Mouse (Mus musculus): ENCODE results near the gene Ech1. TPM values are rescaled to one million over a fixed set of nuclear protein-coding genes. Genes with fewer than 3 reads are reported as not detected.

Ech1 gene
- total and polyA plus RNA-seq, 3 experiments, result 74.7 to 99.5 TPM; not detected in 1

DNA sequence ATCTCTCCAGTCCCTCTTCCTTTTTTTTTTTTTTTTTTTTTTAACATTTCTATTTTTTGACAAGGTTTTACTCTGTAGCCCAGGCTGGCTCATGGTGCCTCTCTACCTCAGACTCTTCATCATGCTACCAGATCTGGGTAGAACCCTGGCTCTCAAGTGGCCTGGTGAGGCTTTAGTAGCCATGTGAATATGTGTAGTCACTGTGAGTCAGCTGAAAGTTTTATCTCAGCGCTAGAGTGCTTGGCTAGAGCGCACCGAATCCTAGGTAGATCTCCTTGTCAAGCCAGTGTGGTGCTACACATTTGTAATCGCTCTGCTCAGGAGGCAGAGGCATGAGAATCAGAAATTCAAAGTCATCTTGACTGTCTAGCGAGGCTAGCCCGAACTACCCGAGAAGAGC, 52.1 kb downstream of the Ech1 start (continued):
- TF ChIP-seq E2F4 (IDR thresholded peaks at IDR 0.05; ENCODE audit: borderline replicate concordance, low read depth, low read length) (no peak), MYB (IDR thresholded peaks at IDR 0.05; ENCODE audit: low read depth, low read length) (no peak), GATA1 (IDR thresholded peaks at IDR 0.05; ENCODE audit: low read depth, low read length) (peak; percentile 71)

GRCm38 (mm10) chr7:28877856-28878255, 52.8 kb downstream of the Ech1 start:
- DNase-seq (ENCODE audit: low read depth, low spot score), result peak; percentile 36
- peak overlapping the region; percentile 53; the same call in 1 of the 2 replicates for H3K27ac ChIP-seq (ENCODE audit: control insufficient read depth, low read depth, low read length)
- H3K9me3 ChIP-seq (replicated peaks; ENCODE audit: insufficient read depth, low read length), result no peaks in the 10 kb centered on the region
- TF ChIP-seq EP300 (IDR thresholded peaks at IDR 0.05; ENCODE audit: low read depth in 1 of 2, low read length in 2 of 2) (no peak), ETS1 (IDR thresholded peaks at IDR 0.05; ENCODE audit: low read depth, low read length) (no peak), NRF1 (IDR thresholded peaks at IDR 0.05; ENCODE audit: insufficient read depth, low read depth, low read length, poor library complexity, severe bottlenecking) (no peak), ELF1 (IDR thresholded peaks at IDR 0.05; ENCODE audit: low read depth, low read length) (no peak), SIN3A (IDR thresholded peaks at IDR 0.05; ENCODE audit: low read length) (no peak), MAFK (IDR thresholded peaks at IDR 0.05; ENCODE audit: borderline replicate concordance, low read depth, low read length) (no peak), MYB (IDR thresholded peaks at IDR 0.05; ENCODE audit: low read depth, low read length) (no peak), BHLHE40 (IDR thresholded peaks at IDR 0.05; ENCODE audit: borderline replicate concordance, low read depth, low read length) (no peak), USF2 (IDR thresholded peaks at IDR 0.05; ENCODE audit: borderline replicate concordance in 1 of 2, insufficient read depth in 1 of 2, low read depth in 1 of 2, low read length in 2 of 2) (no peak), E2F4 (IDR thresholded peaks at IDR 0.05; ENCODE audit: borderline replicate concordance, low read depth, low read length) (no peak), MYC (IDR thresholded peaks at IDR 0.05; ENCODE audit: low read depth, low read length) (no peak), MAX (IDR thresholded peaks at IDR 0.05; ENCODE audit: low read length) (no peak), RCOR1 (IDR thresholded peaks at IDR 0.05; ENCODE audit: low read depth, low read length) (no peak), NELFE (IDR thresholded peaks at IDR 0.05; ENCODE audit: low read depth, low read length) (no peak), GABPA (IDR thresholded peaks at IDR 0.05; ENCODE audit: low read depth, low read length) (no peak), ZNF384 (IDR thresholded peaks at IDR 0.05; ENCODE audit: low read depth, low read length) (no peak)
- peak overlapping the region; percentile 25; the same call in 1 of the 2 replicates for H3K9ac ChIP-seq (ENCODE audit: control insufficient read depth, low read depth, low read length, poor library complexity, severe bottlenecking)
- H3K27me3 ChIP-seq (ENCODE audit: control insufficient read depth in 1 of 2, insufficient read depth in 2 of 2, low read length in 2 of 2), result no peaks in the 10 kb centered on the region
- no peak overlapping the region for H3K4me3 ChIP-seq (ENCODE audit: control insufficient read depth in 1 of 2, insufficient read depth in 1 of 2, low read depth in 2 of 2, low read length in 2 of 2)
- peaks cover 0 to 16% of the 10 kb centered on the region in 2 experiments; a peak in 2 of 4 replicates for H3K36me3 ChIP-seq (ENCODE audit: control insufficient read depth in 1 of 2, insufficient read depth in 2 of 2, low read length in 2 of 2)
- peaks cover 19 to 28% of the 10 kb centered on the region in 2 experiments for H3K4me1 ChIP-seq (ENCODE audit: control insufficient read depth in 1 of 2, insufficient read depth in 2 of 2, low read length in 2 of 2)
- no peaks in the 10 kb centered on the region for H3K79me2 ChIP-seq (ENCODE audit: control insufficient read depth, insufficient read depth, low read length, poor library complexity)

DNA sequence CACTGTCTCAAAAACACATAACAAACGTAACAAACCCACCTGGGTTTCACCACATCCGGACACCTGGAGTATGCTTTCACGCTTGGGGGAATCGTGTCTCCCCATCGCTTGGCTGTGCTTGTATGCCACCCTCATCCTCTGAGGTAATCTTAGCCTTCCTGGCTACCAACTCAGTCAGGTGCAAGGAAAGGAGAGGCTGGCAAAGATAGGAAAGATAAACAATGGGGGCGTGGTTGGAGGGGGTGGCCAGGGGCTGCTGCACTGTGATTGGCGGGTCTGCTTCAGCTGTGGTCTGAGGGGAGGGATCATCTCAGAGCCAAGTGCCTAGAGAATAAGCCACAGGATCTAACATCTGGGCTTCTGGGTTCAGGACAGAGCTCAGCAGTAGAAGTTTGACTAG, 54.6 kb downstream of the Ech1 start:
- Histone ChIP-seq H3K79me2 (ENCODE audit: control insufficient read depth, insufficient read depth, low read length, poor library complexity) (no peaks in the 10 kb centered on the region), H3K36me3 (ENCODE audit: control insufficient read depth in 1 of 2, insufficient read depth in 2 of 2, low read length in 2 of 2) (peaks cover 0 to 15% of the 10 kb centered on the region in 2 experiments; a peak in 2 of 4 replicates), H3K27me3 (ENCODE audit: control insufficient read depth in 1 of 2, insufficient read depth in 2 of 2, low read length in 2 of 2) (no peaks in the 10 kb centered on the region), H3K9ac (ENCODE audit: control insufficient read depth, low read depth, low read length, poor library complexity, severe bottlenecking) (no peak overlapping the region), H3K4me3 (ENCODE audit: control insufficient read depth in 1 of 2, insufficient read depth in 1 of 2, low read depth in 2 of 2, low read length in 2 of 2) (no peak overlapping the region), H3K9me3 (replicated peaks; ENCODE audit: insufficient read depth, low read length) (no peaks in the 10 kb centered on the region), H3K27ac (ENCODE audit: control insufficient read depth, low read depth, low read length) (no peak overlapping the region), H3K4me1 (ENCODE audit: control insufficient read depth in 1 of 2, insufficient read depth in 2 of 2, low read length in 2 of 2) (peaks cover 19 to 26% of the 10 kb centered on the region in 2 experiments)
- TF ChIP-seq CHD1 (IDR thresholded peaks at IDR 0.05; ENCODE audit: low read depth, low read length) (no peak), SIN3A (IDR thresholded peaks at IDR 0.05; ENCODE audit: low read length) (no peak), ZNF384 (IDR thresholded peaks at IDR 0.05; ENCODE audit: low read depth, low read length) (no peak), GABPA (IDR thresholded peaks at IDR 0.05; ENCODE audit: low read depth, low read length) (no peak), NRF1 (IDR thresholded peaks at IDR 0.05; ENCODE audit: insufficient read depth, low read depth, low read length, poor library complexity, severe bottlenecking) (no peak), E2F4 (IDR thresholded peaks at IDR 0.05; ENCODE audit: borderline replicate concordance, low read depth, low read length) (no peak), POLR2AphosphoS5 (IDR thresholded peaks at IDR 0.05; ENCODE audit: borderline replicate concordance, low read depth, low read length) (no peak)
- DNase-seq (ENCODE audit: low read depth, low spot score), result peak; percentile 30
